Mouse (Mus musculus): Measurements from ENCODE around the gene Ankrd40. TPM values are rescaled to one million over a fixed set of nuclear protein-coding genes. Genes with fewer than 3 reads are reported as not detected.

The Ankrd40 gene
- polyA plus RNA-seq, 1 experiment from 2014 or later, result 28.7 TPM

DNA sequence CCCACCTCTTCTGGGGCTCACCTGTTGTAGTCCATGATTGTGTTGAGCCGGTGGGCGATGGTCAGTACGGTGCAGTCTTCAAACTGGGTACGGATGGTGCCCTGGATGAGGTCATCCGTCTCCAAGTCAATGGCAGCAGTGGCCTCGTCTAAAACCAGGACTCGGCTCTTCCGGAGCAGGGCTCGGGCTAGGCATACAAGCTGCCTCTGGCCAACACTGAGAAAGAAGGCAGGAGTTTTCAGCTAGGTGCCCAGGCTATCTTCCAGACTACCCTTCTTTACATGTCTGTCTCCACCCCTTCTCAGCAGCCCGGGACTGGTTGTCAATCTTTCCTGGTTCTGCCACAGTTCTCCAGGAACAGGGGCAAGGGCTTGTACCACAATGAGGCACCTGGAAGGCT lies 18.1 kb downstream of the Ankrd40 start:
- H3K36me3 ChIP-seq, result no peaks in the 10 kb centered on the region
- no peaks in the 10 kb centered on the region for H3K9me3 ChIP-seq (replicated peaks)
- H3K4me1 ChIP-seq, result peaks cover 39% of the 10 kb centered on the region
- WGBS, result 87% methylated on average over 10 of the region's 10 CpGs
- no peak overlapping the region for H3K9ac ChIP-seq
- H3K27me3 ChIP-seq, result peaks cover 9% of the 10 kb centered on the region; the same call in 1 of the 2 replicates
- no peak for ATAC-seq (ENCODE audit: low FRiP score)
- H3K4me3 ChIP-seq, result no peak overlapping the region
- H3K27ac ChIP-seq, result no peak overlapping the region
- H3K4me2 ChIP-seq (replicated peaks), result no peak overlapping the region

DNA sequence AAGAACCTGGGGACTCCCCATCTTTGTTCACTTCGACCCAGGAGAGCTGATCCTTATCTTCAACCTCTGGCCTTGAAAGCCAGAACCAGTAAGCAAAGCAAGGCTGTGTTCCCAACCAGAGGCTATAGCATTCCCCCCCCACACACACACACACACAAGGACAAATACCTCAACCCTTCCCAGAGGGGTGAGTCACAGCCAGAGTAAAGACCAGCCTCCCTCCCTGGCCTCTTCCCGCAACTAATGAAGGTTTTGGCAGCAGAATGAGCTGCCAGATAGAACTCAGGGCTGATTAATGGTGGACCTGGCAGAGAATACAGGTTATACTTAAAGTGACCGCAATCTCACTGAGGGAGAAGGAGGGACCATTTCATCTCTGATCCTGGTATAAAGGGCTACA lies 18.8 kb downstream of the Ankrd40 start:
- no peak for ATAC-seq (ENCODE audit: low FRiP score)
- 70% methylated on average over 3 of the region's 3 CpGs for WGBS
- Histone ChIP-seq H3K4me2 (replicated peaks) (no peak overlapping the region), H3K27ac (no peak overlapping the region), H3K4me3 (no peak overlapping the region), H3K36me3 (no peaks in the 10 kb centered on the region), H3K4me1 (peaks cover 33% of the 10 kb centered on the region), H3K9ac (no peak overlapping the region), H3K9me3 (replicated peaks) (no peaks in the 10 kb centered on the region), H3K27me3 (peaks cover 9% of the 10 kb centered on the region; the same call in 1 of the 2 replicates)

GRCm38 (mm10) chr11:94347063-94347575 lies 19.3 kb downstream of the Ankrd40 start:
- Histone ChIP-seq H3K4me3 (no peak overlapping the region), H3K4me2 (replicated peaks) (no peak overlapping the region), H3K9me3 (replicated peaks) (no peaks in the 10 kb centered on the region), H3K9ac (no peak overlapping the region), H3K27ac (no peak overlapping the region), H3K4me1 (peaks cover 28% of the 10 kb centered on the region), H3K27me3 (peaks cover 9% of the 10 kb centered on the region; the same call in 1 of the 2 replicates), H3K36me3 (no peaks in the 10 kb centered on the region)
- no peak for ATAC-seq (ENCODE audit: low FRiP score)
- WGBS, result 84% methylated on average over 7 of the region's 7 CpGs

GRCm38 (mm10) chr11:94349839-94350238 lies 22.0 kb downstream of the Ankrd40 start:
- no peak for ATAC-seq (ENCODE audit: low FRiP score)
- Histone ChIP-seq H3K27me3 (peaks cover 6% of the 10 kb centered on the region; the same call in 1 of the 2 replicates), H3K4me2 (replicated peaks) (no peak overlapping the region), H3K4me1 (0 out of 2 replicates have a peak, but pooled peaks cover 6% of the 10 kb centered on the region), H3K9ac (no peak overlapping the region), H3K4me3 (no peak overlapping the region), H3K9me3 (replicated peaks) (no peaks in the 10 kb centered on the region), H3K27ac (no peak overlapping the region), H3K36me3 (no peaks in the 10 kb centered on the region)
- WGBS, result 91% methylated on average over 2 of the region's 2 CpGs

- WGBS, result 82% methylated on average over 1 of the region's 1 CpGs
- Histone ChIP-seq H3K4me3 (no peak overlapping the region), H3K36me3 (no peaks in the 10 kb centered on the region), H3K9ac (no peak overlapping the region), H3K4me1 (0 out of 2 replicates have a peak, but pooled peaks cover 6% of the 10 kb centered on the region), H3K27me3 (peaks cover 6% of the 10 kb centered on the region; the same call in 1 of the 2 replicates), H3K9me3 (replicated peaks) (no peaks in the 10 kb centered on the region), H3K4me2 (replicated peaks) (no peak overlapping the region), H3K27ac (no peak overlapping the region)
- ATAC-seq (ENCODE audit: low FRiP score), result no peak
Observed at GRCm38 (mm10) chr11:94350337-94350736, 22.5 kb downstream of the Ankrd40 start.

DNA sequence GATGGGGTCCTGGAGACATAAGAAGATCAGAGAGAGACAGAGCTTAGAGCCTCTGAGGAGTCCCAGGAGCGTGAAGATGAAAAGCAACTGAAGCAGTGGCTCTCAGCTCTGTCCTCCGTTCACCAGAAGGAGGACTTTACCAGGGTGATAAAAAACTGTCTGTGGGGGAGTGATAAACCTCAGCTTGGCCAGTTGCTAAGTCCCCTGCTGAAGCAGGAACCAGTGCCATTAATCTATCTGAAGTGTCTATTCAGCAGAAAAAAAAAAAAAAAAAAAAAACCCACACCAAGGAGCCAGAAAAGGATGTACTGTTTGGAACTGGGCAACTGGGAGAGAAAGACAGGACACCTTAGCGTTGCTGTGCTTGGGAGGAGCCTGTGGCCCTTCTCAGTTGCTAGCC lies 23.3 kb downstream of the Ankrd40 start:
- 30% methylated on average over 3 of the region's 3 CpGs for WGBS
- Histone ChIP-seq H3K9ac (no peak overlapping the region), H3K4me1 (0 out of 2 replicates have a peak, but pooled peaks cover 1% of the 10 kb centered on the region), H3K27ac (no peak overlapping the region), H3K4me2 (replicated peaks) (no peak overlapping the region), H3K27me3 (peaks cover 3% of the 10 kb centered on the region; the same call in 1 of the 2 replicates), H3K4me3 (no peak overlapping the region), H3K36me3 (no peaks in the 10 kb centered on the region), H3K9me3 (replicated peaks) (no peaks in the 10 kb centered on the region)
- no peak for ATAC-seq (ENCODE audit: low FRiP score)

GRCm38 (mm10) chr11:94355521-94356217 lies 27.9 kb downstream of the Ankrd40 start:
- no peaks in the 10 kb centered on the region for H3K4me1 ChIP-seq
- no peak overlapping the region for H3K4me2 ChIP-seq (replicated peaks)
- H3K36me3 ChIP-seq, result no peaks in the 10 kb centered on the region
- no peak overlapping the region for H3K27ac ChIP-seq
- H3K9me3 ChIP-seq (replicated peaks), result no peaks in the 10 kb centered on the region
- no peak overlapping the region for H3K9ac ChIP-seq
- H3K27me3 ChIP-seq, result peaks cover 3% of the 10 kb centered on the region; the same call in 1 of the 2 replicates
- ATAC-seq (ENCODE audit: low FRiP score), result no peak
- 80% methylated on average over 9 of the region's 9 CpGs for WGBS
- no peak overlapping the region for H3K4me3 ChIP-seq

DNA sequence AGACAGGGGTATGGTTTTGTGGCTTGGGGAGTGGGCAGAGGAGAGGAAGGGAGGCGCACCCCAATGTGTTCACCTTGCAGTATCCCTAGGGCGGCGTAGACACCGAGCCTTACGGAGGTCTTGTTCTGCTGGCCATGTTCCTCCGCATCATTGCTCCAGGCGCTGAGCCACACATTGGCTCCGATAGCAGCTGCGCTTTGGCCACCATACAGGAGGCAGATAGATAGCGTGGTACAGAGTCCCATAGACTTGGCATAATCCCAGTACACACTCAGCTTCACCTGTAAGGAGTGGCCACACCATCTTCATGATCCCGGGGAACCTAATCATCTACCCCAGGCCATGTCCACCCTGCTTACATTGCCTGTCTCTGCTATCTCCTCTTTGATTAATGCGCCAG lies 31.4 kb downstream of the Ankrd40 start:
- no peaks in the 10 kb centered on the region for H3K27me3 ChIP-seq
- H3K9ac ChIP-seq, result no peak overlapping the region
- no peaks in the 10 kb centered on the region for H3K36me3 ChIP-seq
- no peak for ATAC-seq (ENCODE audit: low FRiP score)
- H3K27ac ChIP-seq, result no peak overlapping the region
- no peak overlapping the region for H3K4me2 ChIP-seq (replicated peaks)
- no peaks in the 10 kb centered on the region for H3K4me1 ChIP-seq
- no peaks in the 10 kb centered on the region for H3K9me3 ChIP-seq (replicated peaks)
- no peak overlapping the region for H3K4me3 ChIP-seq
- WGBS, result 93% methylated on average over 12 of the region's 12 CpGs

DNA sequence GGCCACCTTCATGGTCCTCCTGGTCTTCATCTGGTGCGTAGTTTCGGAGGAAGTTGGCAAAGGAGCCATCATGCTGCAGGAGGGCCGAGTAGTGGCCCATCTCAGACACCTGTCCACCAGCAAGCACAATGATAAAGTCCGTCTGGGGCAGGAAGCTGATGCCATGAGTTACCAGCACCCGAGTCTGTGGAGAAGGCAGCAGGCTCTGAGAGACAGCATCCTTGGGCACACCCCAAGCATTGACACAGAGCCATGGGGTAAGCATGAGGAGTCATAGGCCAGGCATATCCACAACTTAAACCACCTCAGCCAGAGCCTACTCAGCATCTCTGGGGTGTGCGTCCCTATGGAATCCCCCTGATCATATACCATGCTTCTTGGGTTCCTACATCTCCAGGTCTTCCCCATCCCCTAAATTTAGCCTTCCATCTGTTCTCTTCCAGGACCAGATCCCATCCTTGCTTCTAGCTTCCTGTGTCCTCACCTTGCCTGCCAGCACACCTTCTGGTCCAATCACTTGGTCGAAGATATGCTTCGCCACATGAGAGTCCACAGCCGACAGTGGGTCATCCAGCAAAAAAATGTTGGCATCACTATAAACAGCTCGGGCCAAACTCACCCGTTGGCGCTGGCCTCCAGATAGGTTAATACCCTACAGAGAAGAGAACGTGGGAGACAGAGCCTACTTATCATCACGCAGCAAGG lies 33.5 kb downstream of the Ankrd40 start:
- H3K36me3 ChIP-seq, result no peaks in the 10 kb centered on the region
- H3K4me3 ChIP-seq, result no peak overlapping the region
- no peaks in the 10 kb centered on the region for H3K4me1 ChIP-seq
- H3K27ac ChIP-seq, result no peak overlapping the region
- no peak for ATAC-seq (ENCODE audit: low FRiP score)
- WGBS, result 94% methylated on average over 14 of the region's 14 CpGs
- no peaks in the 10 kb centered on the region for H3K27me3 ChIP-seq
- H3K9me3 ChIP-seq (replicated peaks), result no peaks in the 10 kb centered on the region
- no peak overlapping the region for H3K9ac ChIP-seq
- H3K4me2 ChIP-seq (replicated peaks), result no peak overlapping the region

GRCm38 (mm10) chr11:94362101-94362500 lies 34.3 kb downstream of the Ankrd40 start:
- no peaks in the 10 kb centered on the region for H3K36me3 ChIP-seq
- WGBS, result 92% methylated on average over 5 of the region's 5 CpGs
- H3K27me3 ChIP-seq, result no peaks in the 10 kb centered on the region
- H3K27ac ChIP-seq, result no peak overlapping the region
- H3K9me3 ChIP-seq (replicated peaks), result no peaks in the 10 kb centered on the region
- no peak overlapping the region for H3K9ac ChIP-seq
- H3K4me3 ChIP-seq, result no peak overlapping the region
- no peak for ATAC-seq (ENCODE audit: low FRiP score)
- H3K4me2 ChIP-seq (replicated peaks), result no peak overlapping the region
- no peaks in the 10 kb centered on the region for H3K4me1 ChIP-seq

- no peaks in the 10 kb centered on the region for H3K36me3 ChIP-seq
- no peak overlapping the region for H3K4me3 ChIP-seq
- no peak overlapping the region for H3K9ac ChIP-seq
- no peaks in the 10 kb centered on the region for H3K9me3 ChIP-seq (replicated peaks)
- no peak overlapping the region for H3K27ac ChIP-seq
- no peaks in the 10 kb centered on the region for H3K4me1 ChIP-seq
- WGBS, result 83% methylated on average over 7 of the region's 7 CpGs
- no peak for ATAC-seq (ENCODE audit: low FRiP score)
- no peak overlapping the region for H3K4me2 ChIP-seq (replicated peaks)
- H3K27me3 ChIP-seq, result no peaks in the 10 kb centered on the region
Observed at GRCm38 (mm10) chr11:94363690-94364089, 35.9 kb downstream of the Ankrd40 start.

- Histone ChIP-seq H3K4me2 (replicated peaks) (no peak overlapping the region), H3K9ac (no peak overlapping the region), H3K36me3 (no peaks in the 10 kb centered on the region), H3K4me1 (no peaks in the 10 kb centered on the region), H3K27me3 (no peaks in the 10 kb centered on the region), H3K27ac (no peak overlapping the region), H3K4me3 (no peak overlapping the region), H3K9me3 (replicated peaks) (no peaks in the 10 kb centered on the region)
- 62% methylated on average over 3 of the region's 3 CpGs for WGBS
- no peak for ATAC-seq (ENCODE audit: low FRiP score)
Observed at GRCm38 (mm10) chr11:94365340-94365739, 37.5 kb downstream of the Ankrd40 start.
